Mouse (Mus musculus) stomach, embryonic 16.5 days (tissue): ENCODE measurements around the gene Ceacam19. TPM values are rescaled to one million over a fixed set of nuclear protein-coding genes. Genes with fewer than 3 reads are reported as not detected.

Source experiments
- ATAC-seq: fragments of 200-750 bp; cut with Nextera tagmentation; 2 replicates; pipeline ENCODE4 v1.8.0; 2017; ENCODE audit warnings: moderate number of reproducible peaks, moderate TSS enrichment; ENCODE audit not compliant: insufficient read depth, low FRiP score
- H3K27ac ChIP-seq: fragments of 300-500 bp; sonication (generic); 2 replicates; pipeline ENCODE4 v1.5.1; 2014; ENCODE audit warnings: low read length
- H3K27me3 ChIP-seq: fragments of 300-500 bp; sonication (generic); 2 replicates; pipeline ENCODE4 v1.6.1; 2014; ENCODE audit warnings: low read length, control low read depth, mixed read lengths; ENCODE audit not compliant: control insufficient read depth, insufficient read depth
- H3K36me3 ChIP-seq: fragments of 300-500 bp; sonication (generic); 2 replicates; pipeline ENCODE4 v1.6.1; 2014; ENCODE audit warnings: low read length; ENCODE audit not compliant: control insufficient read depth, insufficient read depth
- H3K4me1 ChIP-seq: fragments of 300-500 bp; sonication (generic); 2 replicates; pipeline ENCODE4 v1.6.1; 2014; ENCODE audit warnings: low read length, control low read depth, mixed read lengths; ENCODE audit not compliant: control insufficient read depth, insufficient read depth
- H3K4me2 ChIP-seq: fragments of 300-500 bp; sonication (generic); 2 replicates; pipeline ENCODE4 v1.6.1; 2014; ENCODE audit warnings: low read depth, low read length, mixed read lengths
- H3K4me3 ChIP-seq: fragments of 300-500 bp; sonication (generic); replicated peaks from 2 replicates; pipeline ENCODE4 v1.5.1; 2014; ENCODE audit warnings: mild to moderate bottlenecking, low read length
- H3K9ac ChIP-seq: fragments of 300-500 bp; sonication (generic); 2 replicates; pipeline ENCODE4 v1.6.1; 2014; ENCODE audit warnings: low read length
- H3K9me3 ChIP-seq: fragments of 300-500 bp; sonication (generic); replicated peaks from 2 replicates; pipeline ENCODE4 v1.6.1; 2016; ENCODE audit warnings: low read length, control low read depth; ENCODE audit not compliant: control insufficient read depth
- WGBS: fragments of 180-500 bp; shearing (Covaris S2); extraction: QIAGEN DNeasy Blood & Tissue Kit; methylation state at CpG from one replicate; pipeline ENCODE4 v1.1.7; 2014; 5-methylcytosine and 5-hydroxymethylcytosine counted together
- polyA plus RNA-seq: library from polyadenylated mRNA; unstranded; fragments of >200 nt; fragmentation: Nextera tagmentation; extraction: Ambion mirVana; gene quantifications from 2 replicates; pipeline ENCODE4 v1.2.1, GENCODE M21; 2015

Ceacam19 gene
- polyA plus RNA-seq, 1 experiment from 2014 or later = 3.2 TPM

- Histone ChIP-seq H3K9me3 (no peaks in the 10 kb centered on the region), H3K27me3 (no peaks in the 10 kb centered on the region), H3K27ac (no peak overlapping the region), H3K4me3 (no peak overlapping the region), H3K36me3 (no peaks in the 10 kb centered on the region), H3K9ac (no peak overlapping the region), H3K4me2 (no peak overlapping the region), H3K4me1 (0 out of 2 replicates have a peak, but pooled peaks cover 3% of the 10 kb centered on the region)
- ATAC-seq = no peak
- WGBS = 46% methylated on average over 2 of the region's 2 CpGs
Observed at GRCm38 (mm10) chr7:19926849-19927480, 39.2 kb upstream of the Ceacam19 start.

GRCm38 (mm10) chr7:19925376-19925775 lies 37.6 kb upstream of the Ceacam19 start:
- Histone ChIP-seq H3K4me1 (0 out of 2 replicates have a peak, but pooled peaks cover 3% of the 10 kb centered on the region), H3K9ac (no peak overlapping the region), H3K4me3 (no peak overlapping the region), H3K27me3 (no peaks in the 10 kb centered on the region), H3K36me3 (no peaks in the 10 kb centered on the region), H3K27ac (no peak overlapping the region), H3K9me3 (no peaks in the 10 kb centered on the region), H3K4me2 (no peak overlapping the region)
- ATAC-seq = no peak
- WGBS = 50% methylated on average over 1 of the region's 1 CpGs

DNA sequence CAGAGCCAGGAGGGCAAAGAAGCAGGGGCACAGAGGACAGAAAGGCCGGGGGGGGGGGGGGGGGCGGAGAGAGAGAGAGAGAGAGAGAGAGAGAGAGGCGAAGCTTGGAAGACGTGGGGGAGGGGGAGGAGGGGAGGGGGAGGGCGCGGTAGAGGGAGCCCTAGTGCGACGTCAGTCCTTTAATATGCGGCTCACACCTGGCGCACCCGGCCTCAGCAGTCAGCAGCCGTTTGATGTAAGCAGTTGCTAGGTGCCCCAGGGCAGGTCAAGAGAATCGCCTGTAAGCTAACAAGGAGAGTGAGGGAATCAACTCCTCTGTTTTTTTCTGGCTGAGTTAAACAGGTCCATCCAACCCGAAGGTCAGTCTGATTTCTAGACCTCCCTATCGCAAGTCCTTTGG lies 36.0 kb upstream of the Ceacam19 start:
- Histone ChIP-seq H3K36me3 (no peaks in the 10 kb centered on the region), H3K4me3 (no peak overlapping the region), H3K27me3 (no peaks in the 10 kb centered on the region), H3K4me2 (no peak overlapping the region), H3K27ac (no peak overlapping the region), H3K4me1 (peaks cover 9% of the 10 kb centered on the region), H3K9ac (no peak overlapping the region), H3K9me3 (no peaks in the 10 kb centered on the region)
- WGBS = 12% methylated on average over 9 of the region's 15 CpGs
- no peak for ATAC-seq

GRCm38 (mm10) chr7:19923354-19923753 lies 35.6 kb upstream of the Ceacam19 start:
- H3K4me1 ChIP-seq = peaks cover 9% of the 10 kb centered on the region
- no peak overlapping the region for H3K4me2 ChIP-seq
- H3K36me3 ChIP-seq = peaks cover 1% of the 10 kb centered on the region; the same call in 1 of the 2 replicates
- ATAC-seq = no peak
- H3K9me3 ChIP-seq = no peaks in the 10 kb centered on the region
- H3K4me3 ChIP-seq = no peak overlapping the region
- no peak overlapping the region for H3K27ac ChIP-seq
- no peak overlapping the region for H3K9ac ChIP-seq
- 42% methylated on average over 2 of the region's 2 CpGs for WGBS
- H3K27me3 ChIP-seq = no peaks in the 10 kb centered on the region

DNA sequence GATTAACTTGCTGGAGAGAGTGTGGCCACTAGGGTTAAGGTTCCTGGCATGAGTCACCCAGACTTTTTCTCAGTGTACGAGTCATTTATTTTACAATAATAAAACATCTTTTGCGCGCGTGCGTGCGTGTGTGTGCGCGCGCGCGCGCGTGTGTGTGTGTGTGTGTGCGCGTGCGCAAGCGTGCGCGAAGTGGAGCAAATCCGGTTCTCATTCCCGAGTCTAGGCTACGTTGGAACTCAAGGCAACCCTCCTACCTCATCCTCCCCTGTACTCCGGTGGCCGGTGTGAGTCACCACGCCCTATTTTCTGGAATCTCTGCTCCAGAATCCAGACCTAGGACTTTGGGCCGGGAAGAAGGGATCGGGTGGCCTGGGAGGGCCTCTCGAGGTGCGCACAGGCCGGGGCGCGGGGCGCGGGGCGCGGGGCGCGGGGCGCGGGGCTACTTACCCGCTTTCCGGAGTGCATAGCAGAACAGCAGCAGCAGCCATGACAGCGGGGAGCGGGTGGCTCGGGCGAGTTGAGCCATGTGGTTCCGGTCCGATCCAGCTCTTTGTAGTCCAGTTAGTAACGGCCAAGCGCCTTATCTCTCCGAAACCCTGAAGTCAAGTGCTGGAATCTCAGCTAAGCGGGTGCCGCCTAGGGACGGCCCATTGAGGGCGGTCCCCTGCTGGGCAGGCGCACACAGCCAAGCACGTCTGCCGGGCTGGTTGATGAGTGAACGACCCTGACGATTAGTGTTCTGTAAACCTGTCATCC lies 32.9 kb upstream of the Ceacam19 start, which contains the start of gene Pvr:
Pvr (minus strand) TSS at position 655 of the 756 bp plus-strand sequence.
- Histone ChIP-seq H3K36me3 (peaks cover 10% of the 10 kb centered on the region; the same call in 1 of the 2 replicates), H3K4me1 (peaks cover 9% of the 10 kb centered on the region), H3K4me3 (peak within 1 kb of the TSS; percentile 87), H3K9me3 (no peaks in the 10 kb centered on the region), H3K27ac (peak within 1 kb of the TSS; percentile 90), H3K27me3 (no peaks in the 10 kb centered on the region), H3K9ac (peak within 1 kb of the TSS; percentile 93), H3K4me2 (peak within 1 kb of the TSS; percentile 76)
- peak; percentile 90 for ATAC-seq
- under 1% methylated on average over 60 of the region's 60 CpGs for WGBS

DNA sequence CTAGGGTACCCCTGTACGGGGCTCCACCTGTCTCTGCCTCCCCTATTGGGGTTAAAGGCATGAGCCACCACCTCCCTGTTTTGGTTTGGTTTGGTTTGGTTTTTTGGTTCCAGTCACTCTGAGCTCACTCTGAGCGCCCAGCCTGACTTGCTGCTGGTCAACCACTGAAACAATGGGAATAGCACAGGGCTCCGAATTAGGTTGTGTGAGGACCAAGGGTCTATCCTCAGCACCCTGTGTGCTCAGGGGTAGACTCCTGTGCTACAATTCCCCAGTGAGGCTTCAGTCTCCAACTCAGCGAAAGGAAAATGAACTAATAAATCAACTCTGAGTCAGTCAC lies 32.4 kb upstream of the Ceacam19 start:
- no peaks in the 10 kb centered on the region for H3K27me3 ChIP-seq
- peaks cover 9% of the 10 kb centered on the region for H3K4me1 ChIP-seq
- peak overlapping the region; percentile 87 for H3K4me3 ChIP-seq
- no peak for ATAC-seq
- peak overlapping the region; percentile 76 for H3K4me2 ChIP-seq
- WGBS = 25% methylated on average over 4 of the region's 4 CpGs
- H3K9me3 ChIP-seq = no peaks in the 10 kb centered on the region
- H3K9ac ChIP-seq = peak overlapping the region; percentile 93
- peaks cover 10% of the 10 kb centered on the region; the same call in 1 of the 2 replicates for H3K36me3 ChIP-seq
- peak overlapping the region; percentile 64; the same call in 1 of the 2 replicates for H3K27ac ChIP-seq

- H3K27ac ChIP-seq = no peak overlapping the region
- H3K4me2 ChIP-seq = no peak overlapping the region
- no peak overlapping the region for H3K4me3 ChIP-seq
- no peak for ATAC-seq
- H3K4me1 ChIP-seq = no peaks in the 10 kb centered on the region
- 91% methylated on average over 7 of the region's 7 CpGs for WGBS
- H3K27me3 ChIP-seq = no peaks in the 10 kb centered on the region
- H3K9ac ChIP-seq = no peak overlapping the region
- H3K36me3 ChIP-seq = peaks cover 13% of the 10 kb centered on the region; the same call in 1 of the 2 replicates
- no peaks in the 10 kb centered on the region for H3K9me3 ChIP-seq
Observed at GRCm38 (mm10) chr7:19914558-19914957, 26.8 kb upstream of the Ceacam19 start.

GRCm38 (mm10) chr7:19911695-19912524 lies 24.1 kb upstream of the Ceacam19 start:
- Histone ChIP-seq H3K4me3 (no peak overlapping the region), H3K27ac (no peak overlapping the region), H3K4me2 (no peak overlapping the region), H3K27me3 (no peaks in the 10 kb centered on the region), H3K4me1 (no peaks in the 10 kb centered on the region), H3K9me3 (no peaks in the 10 kb centered on the region), H3K9ac (no peak overlapping the region), H3K36me3 (peaks cover 19% of the 10 kb centered on the region)
- WGBS = 88% methylated on average over 23 of the region's 23 CpGs
- no peak for ATAC-seq

DNA sequence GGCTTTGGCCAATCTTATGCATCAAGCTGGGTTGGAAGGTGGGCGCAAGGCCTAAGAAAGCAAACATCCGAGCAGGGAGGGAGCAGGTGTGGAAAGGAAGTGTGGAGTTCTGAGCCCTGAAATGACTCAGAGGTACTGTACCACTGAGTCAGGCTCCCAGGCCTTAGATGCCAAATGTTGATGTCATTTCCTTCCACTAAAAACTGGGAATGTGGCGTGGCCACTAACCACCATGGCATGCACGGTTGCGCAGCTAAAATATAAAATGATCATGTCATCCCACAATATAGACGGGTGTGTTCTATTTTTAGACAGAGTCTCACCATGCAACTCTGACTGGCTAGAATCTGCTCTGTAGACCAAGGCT lies 23.5 kb upstream of the Ceacam19 start:
- no peaks in the 10 kb centered on the region for H3K4me1 ChIP-seq
- H3K27me3 ChIP-seq = no peaks in the 10 kb centered on the region
- H3K4me2 ChIP-seq = no peak overlapping the region
- peaks cover 25% of the 10 kb centered on the region for H3K36me3 ChIP-seq
- H3K4me3 ChIP-seq = no peak overlapping the region
- ATAC-seq = no peak
- H3K9ac ChIP-seq = no peak overlapping the region
- H3K27ac ChIP-seq = no peak overlapping the region
- no peaks in the 10 kb centered on the region for H3K9me3 ChIP-seq
- 78% methylated on average over 6 of the region's 6 CpGs for WGBS
